Mouse (Mus musculus) MEL (cell line): Measurements from ENCODE around the gene Gm49450. TPM values are rescaled to one million over a fixed set of nuclear protein-coding genes. Genes with fewer than 3 reads are reported as not detected.

Experiments
- DNase-seq: peaks from one replicate; pipeline ENCODE4 v3.0.0; 2011; ENCODE audit warnings: low read depth, low spot score
- H3K27ac ChIP-seq: 2 replicates; pipeline ENCODE4 v1.5.1; 2012; ENCODE audit warnings: low read depth, mild to moderate bottlenecking, control low read depth, low read length, moderate library complexity; ENCODE audit not compliant: control insufficient read depth
- H3K27me3 ChIP-seq, 2 experiments: fragments of 150-350 bp in 1 of 2; sonication (generic) in 1 of 2; 2 replicates each; pipeline ENCODE4 v1.6.1; 2012; ENCODE audit warnings: low read length in 2 of 2, mild to moderate bottlenecking in 2 of 2, improper control_type of control experiment in 1 of 2, moderate library complexity in 1 of 2; ENCODE audit not compliant: insufficient read depth in 2 of 2, control insufficient read depth in 1 of 2
- H3K36me3 ChIP-seq, 2 experiments: 2 replicates each; pipeline ENCODE4 v1.6.1; 2012 to 2014; ENCODE audit warnings: low read length in 2 of 2, improper control_type of control experiment in 1 of 2, inconsistent platforms in 1 of 2, mild to moderate bottlenecking in 1 of 2; ENCODE audit not compliant: insufficient read depth in 2 of 2, control insufficient read depth in 1 of 2
- H3K4me1 ChIP-seq, 2 experiments: fragments of 150-350 bp in 1 of 2; sonication (generic) in 1 of 2; 2 replicates each; pipeline ENCODE4 v1.6.1; 2012; ENCODE audit warnings: low read length in 2 of 2, improper control_type of control experiment in 1 of 2, mild to moderate bottlenecking in 1 of 2; ENCODE audit not compliant: insufficient read depth in 2 of 2, control insufficient read depth in 1 of 2
- H3K4me3 ChIP-seq, 2 experiments: fragments of 150-350 bp in 1 of 2; sonication (generic) in 1 of 2; 2 replicates each; pipeline ENCODE4 v1.5.1; 2012; ENCODE audit warnings: low read depth in 2 of 2, low read length in 2 of 2, mild to moderate bottlenecking in 2 of 2, moderate library complexity in 2 of 2, control low read depth in 1 of 2, improper control_type of control experiment in 1 of 2; ENCODE audit not compliant: control insufficient read depth in 1 of 2, insufficient read depth in 1 of 2
- H3K79me2 ChIP-seq: 2 replicates; pipeline ENCODE4 v1.6.1; 2012; ENCODE audit warnings: mild to moderate bottlenecking, low read length, moderate library complexity; ENCODE audit not compliant: control insufficient read depth, poor library complexity, insufficient read depth
- H3K9ac ChIP-seq: 2 replicates; pipeline ENCODE4 v1.6.1; 2012; ENCODE audit warnings: low read depth, mild to moderate bottlenecking, control low read depth, low read length, moderate library complexity; ENCODE audit not compliant: control insufficient read depth, poor library complexity, severe bottlenecking
- H3K9me3 ChIP-seq: fragments of 150-350 bp; sonication (generic); replicated peaks from 2 replicates; pipeline ENCODE4 v1.6.1; 2012; ENCODE audit warnings: mild to moderate bottlenecking, low read length, improper control_type of control experiment, moderate library complexity; ENCODE audit not compliant: insufficient read depth
- EP300 ChIP-seq, 2 experiments: IDR thresholded peaks; 2 replicates each; pipeline ENCODE4 v1.6.1; 2011; ENCODE audit warnings: improper control_type of control experiment in 2 of 2, low read length in 2 of 2, low read depth in 1 of 2, mild to moderate bottlenecking in 1 of 2
- ETS1 ChIP-seq: IDR thresholded peaks from 2 replicates; pipeline ENCODE4 v1.6.1; 2012; ENCODE audit warnings: low read depth, mild to moderate bottlenecking, inconsistent platforms, low read length, improper control_type of control experiment, moderate library complexity
- GABPA ChIP-seq: IDR thresholded peaks from 2 replicates; pipeline ENCODE4 v1.6.1; 2012; ENCODE audit warnings: low read depth, mild to moderate bottlenecking, inconsistent platforms, low read length, improper control_type of control experiment, moderate library complexity
- GATA1 ChIP-seq: IDR thresholded peaks from 2 replicates; pipeline ENCODE4 v1.6.1; 2011; ENCODE audit warnings: low read depth, low read length, improper control_type of control experiment
- HCFC1 ChIP-seq: IDR thresholded peaks from 2 replicates; pipeline ENCODE4 v1.6.1; 2012; ENCODE audit warnings: low read depth, mild to moderate bottlenecking, inconsistent platforms, low read length, improper control_type of control experiment, moderate library complexity
- MXI1 ChIP-seq: IDR thresholded peaks from 2 replicates; pipeline ENCODE4 v1.6.1; 2011; ENCODE audit warnings: mild to moderate bottlenecking, low read depth, low read length, improper control_type of control experiment
- NELFE ChIP-seq: IDR thresholded peaks from 2 replicates; pipeline ENCODE4 v1.6.1; 2011; ENCODE audit warnings: low read depth, low read length, improper control_type of control experiment
- RCOR1 ChIP-seq: IDR thresholded peaks from 2 replicates; pipeline ENCODE4 v1.6.1; 2012; ENCODE audit warnings: low read depth, mild to moderate bottlenecking, inconsistent platforms, low read length, improper control_type of control experiment
- TBP ChIP-seq: IDR thresholded peaks from 2 replicates; pipeline ENCODE4 v1.8.0; 2011; ENCODE audit warnings: low read depth, low read length, improper control_type of control experiment
- USF2 ChIP-seq, 2 experiments: IDR thresholded peaks; 2 replicates each; pipeline ENCODE4 v1.6.1; 2011 to 2012; ENCODE audit warnings: improper control_type of control experiment in 2 of 2, low read length in 2 of 2, borderline replicate concordance in 1 of 2, inconsistent platforms in 1 of 2, low read depth in 1 of 2, mild to moderate bottlenecking in 1 of 2; ENCODE audit not compliant: insufficient read depth in 1 of 2
- ZKSCAN1 ChIP-seq: IDR thresholded peaks from 2 replicates; pipeline ENCODE4 v1.6.1; 2012; ENCODE audit warnings: low read depth, mild to moderate bottlenecking, inconsistent platforms, low read length, improper control_type of control experiment, moderate library complexity
- ZMIZ1 ChIP-seq: IDR thresholded peaks from 2 replicates; pipeline ENCODE4 v1.6.1; 2012; ENCODE audit warnings: low read depth, mild to moderate bottlenecking, inconsistent platforms, low read length, improper control_type of control experiment, moderate library complexity
- ZNF384 ChIP-seq: IDR thresholded peaks from 2 replicates; pipeline ENCODE4 v1.6.1; 2012; ENCODE audit warnings: low read depth, mild to moderate bottlenecking, inconsistent platforms, low read length, improper control_type of control experiment
- polyA plus RNA-seq, 2 experiments: library from polyadenylated mRNA; stranded (reverse) in 1 of 2; unstranded in 1 of 2; fragments of >175 nt in 1 of 2; fragments of >200 nt in 1 of 2; gene quantifications; 2 replicates each; pipeline versions ENCODE4 v1.2.1 to v1.2.4; 2012; ENCODE audit warnings: low replicate concordance in 2 of 2, low read depth in 1 of 2; ENCODE audit not compliant: insufficient read length in 2 of 2, insufficient read depth in 1 of 2, missing spikeins in 1 of 2
- total RNA-seq: library from RNA; depleted of rRNA; stranded (reverse); fragments of 300-350 nt; gene quantifications from 2 replicates; pipeline ENCODE4 v1.2.3, GENCODE M21; 2012

Gene Gm49450
- total and polyA plus RNA-seq, 3 experiments: not detected

GRCm38 (mm10) chr15:98949607-98949892, 3.8 kb downstream of the Gm49450 start:
- Histone ChIP-seq H3K27ac (no peak overlapping the region), H3K4me1 (peaks cover 4 to 8% of the 10 kb centered on the region in 2 experiments), H3K36me3 (peaks cover 0 to 9% of the 10 kb centered on the region in 2 experiments; a peak in 2 of 4 replicates), H3K9ac (no peak overlapping the region), H3K4me3 (no peak overlapping the region), H3K27me3 (no peaks in the 10 kb centered on the region; a peak in 2 of 4 replicates), H3K9me3 (no peaks in the 10 kb centered on the region), H3K79me2 (no peaks in the 10 kb centered on the region; the same call in 1 of the 2 replicates)
- TF ChIP-seq EP300 (IDR thresholded peaks at IDR 0.05; ENCODE audit: low read depth in 1 of 2, low read length in 2 of 2): no peak
- TF ChIP-seq HCFC1: no peak
- no peak for TF ChIP-seq USF2 (IDR thresholded peaks at IDR 0.05; ENCODE audit: borderline replicate concordance in 1 of 2, insufficient read depth in 1 of 2, low read depth in 1 of 2, low read length in 2 of 2)
- TF ChIP-seq MXI1: no peak
- no peak for DNase-seq

- Histone ChIP-seq H3K79me2 (no peaks in the 10 kb centered on the region; the same call in 1 of the 2 replicates), H3K27ac (no peak overlapping the region), H3K4me1 (peaks cover 4 to 8% of the 10 kb centered on the region in 2 experiments), H3K36me3 (peaks cover 0 to 9% of the 10 kb centered on the region in 2 experiments; a peak in 2 of 4 replicates), H3K4me3 (no peak overlapping the region), H3K9me3 (no peaks in the 10 kb centered on the region), H3K9ac (no peak overlapping the region), H3K27me3 (no peaks in the 10 kb centered on the region; a peak in 1 of 4 replicates)
- TF ChIP-seq ZNF384 (no peak), GABPA (no peak), ZKSCAN1 (no peak), TBP (no peak), NELFE (no peak), RCOR1 (no peak)
- DNase-seq: no peak
These were observed 4.3 kb downstream of the Gm49450 start for GRCm38 (mm10) chr15:98948857-98949606.

GRCm38 (mm10) chr15:98948382-98948781, 5.0 kb downstream of the Gm49450 start:
- H3K79me2 ChIP-seq: no peaks in the 10 kb centered on the region; the same call in 1 of the 2 replicates
- H3K4me1 ChIP-seq: peaks cover 4 to 5% of the 10 kb centered on the region in 2 experiments
- no peak for DNase-seq
- no peak overlapping the region for H3K4me3 ChIP-seq
- H3K27me3 ChIP-seq: no peaks in the 10 kb centered on the region
- H3K9me3 ChIP-seq: no peaks in the 10 kb centered on the region
- H3K9ac ChIP-seq: no peak overlapping the region
- H3K36me3 ChIP-seq: peaks cover 0 to 7% of the 10 kb centered on the region in 2 experiments; a peak in 2 of 4 replicates
- H3K27ac ChIP-seq: no peak overlapping the region
- TF ChIP-seq NELFE: no peak
- no peak for TF ChIP-seq ETS1
- TF ChIP-seq GATA1: no peak
- TF ChIP-seq HCFC1: no peak
- TF ChIP-seq ZMIZ1: no peak
